12 mouse cellular contexts compared by ENCODE assay signal in genomic region chr9:42432155-42432554, GRCm38 (mm10). TPM values are rescaled to one million over a fixed set of nuclear protein-coding genes. Genes with fewer than 3 reads are reported as not detected.
DNase-seq lines count a peak whose midpoint lies in the region; TF ChIP-seq lines count a peak whose summit lies in the region.
"Had no signal": no experiment of that assay in that cellular context is flagged by ENCODE, and none has a peak within 500 bp of the region (broad histone marks: within the 10 kb centered on the region; RNA-seq: fewer than 3 reads in every experiment).

No protein-coding gene starts in this region.

- peak; percentile 21; the same call in 1 of the 2 replicates for TF ChIP-seq CTCF in thymus, adult 2 months (IDR thresholded peaks at IDR 0.05; ENCODE audit: borderline replicate concordance, control insufficient read depth, extremely low read depth, insufficient read depth, low read length, poor library complexity)
- TF ChIP-seq CTCF in brain, embryonic 14.5 days (IDR thresholded peaks at IDR 0.05; ENCODE audit: borderline replicate concordance, extremely low read depth, insufficient read depth, insufficient read length) = peak; percentile 34; the same call in 1 of the 2 replicates

- H3K36me3 ChIP-seq in thymus, adult 2 months (ENCODE audit: control insufficient read depth, insufficient read depth, low read length) = peaks cover 51% of the 10 kb centered on the region

- H3K4me3 ChIP-seq in thymus, adult 2 months (ENCODE audit: control insufficient read depth, insufficient read depth, low read length) = no peak overlapping the region
- H3K4me3 ChIP-seq: liver, embryonic 15.5 days; midbrain, embryonic 12.5 days; neural tube, embryonic 12.5 days had no signal

- no peaks in the 10 kb centered on the region for H3K27me3 ChIP-seq in thymus, adult 2 months (ENCODE audit: control insufficient read depth, insufficient read depth, low read length)
- H3K27me3 ChIP-seq: liver, embryonic 15.5 days; midbrain, embryonic 12.5 days; neural tube, embryonic 12.5 days had no signal

- DNase-seq in kidney, postnatal 10 days = peak; percentile 37
- DNase-seq in kidney, adult 11 months = no peak
- peak; percentile 36 for DNase-seq in thymus, adult 2 months
- no peak for DNase-seq in thymus, postnatal 0 days (ENCODE audit: low spot score)
- no peak for DNase-seq in brain, embryonic 14.5 days (ENCODE audit: low read depth)
- DNase-seq in natural killer cell, adult 2 months (ENCODE audit: low spot score in 2 of 2) = no peak
- DNase-seq in right cerebral cortex, postnatal 25 days = no peak
- DNase-seq: cerebellum, postnatal 36 days; gastrocnemius, postnatal 14 days had no signal

- peaks cover 20% of the 10 kb centered on the region for H3K4me1 ChIP-seq in thymus, adult 2 months (replicated peaks; ENCODE audit: control insufficient read depth, insufficient read depth, low read length)
- H3K4me1 ChIP-seq: midbrain, embryonic 12.5 days; neural tube, embryonic 12.5 days had no signal

- no peak for TF ChIP-seq POLR2A in thymus, adult 2 months (IDR thresholded peaks at IDR 0.05; ENCODE audit: control insufficient read depth, extremely low read depth, insufficient read depth, low read length, poor library complexity)
- no peak for TF ChIP-seq POLR2A in brain, embryonic 14.5 days (IDR thresholded peaks at IDR 0.05; ENCODE audit: borderline replicate concordance, extremely low read depth, insufficient read depth, insufficient read length, poor library complexity, severe bottlenecking)

- H3K27ac ChIP-seq in thymus, adult 2 months (ENCODE audit: control insufficient read depth, insufficient read depth, low read length) = no peak overlapping the region
- H3K27ac ChIP-seq: liver, embryonic 15.5 days; midbrain, embryonic 12.5 days; neural tube, embryonic 12.5 days had no signal

- WGBS in thymus, adult 2 months = 91% methylated on average over 2 of the region's 2 CpGs

RNA-seq across cellular contexts. Expression of gene Tecta, which starts 32.4 kb away (rescaled TPM):
- polyA plus RNA-seq in thymus, adult 2 months (2012; rRNA removed) = 0.24 and 0.35 TPM in 2 replicates
- 0.09 and 0.12 TPM in 2 replicates for polyA plus RNA-seq in thymus, postnatal 0 days (2015; fragmentation: Nextera tagmentation; extraction: Ambion mirVana)
- 0.63 and 0.71 TPM in 2 replicates for polyA plus RNA-seq in brain, embryonic 14.5 days (2012; rRNA removed)

Comparison
In these comparisons a context has a peak if more than half of its experiments do, and no peak if none do; other contexts are left out.
1. DNase-seq: peak in kidney, postnatal 10 days (single experiment) and thymus, adult 2 months (single experiment); none in kidney, adult 11 months (single experiment), thymus, postnatal 0 days (single experiment), brain, embryonic 14.5 days (single experiment), natural killer cell, adult 2 months (0 of 2) and right cerebral cortex, postnatal 25 days (single experiment).